Mouse (Mus musculus) embryonic facial prominence, embryonic 12.5 days (tissue): ENCODE measurements at regions not wholly inside any gene's neighbourhood (a gene's known extent, or its start where the extent isn't known, plus 50 kb on each side); places are given as distances from the start of the nearest gene placed in this dataset.

Experiments used
- ATAC-seq: fragments of 200-750 bp; cut with Nextera tagmentation; 2 replicates; pipeline ENCODE4 v1.8.0; 2017; ENCODE audit not compliant: insufficient number of reproducible peaks, insufficient read depth, low FRiP score, low TSS enrichment
- H3K27ac ChIP-seq: fragments of 300-500 bp; sonication (generic); 2 replicates; pipeline ENCODE4 v1.5.1; 2016; ENCODE audit warnings: mild to moderate bottlenecking
- H3K27me3 ChIP-seq: fragments of 300-500 bp; sonication (generic); 2 replicates; pipeline ENCODE4 v1.6.1; 2016; ENCODE audit warnings: mild to moderate bottlenecking, moderate library complexity
- H3K36me3 ChIP-seq: fragments of 300-500 bp; sonication (generic); 2 replicates; pipeline ENCODE4 v1.6.1; 2016; ENCODE audit warnings: mild to moderate bottlenecking
- H3K4me1 ChIP-seq: fragments of 300-500 bp; sonication (generic); 2 replicates; pipeline ENCODE4 v1.6.1; 2016
- H3K4me2 ChIP-seq: fragments of 300-500 bp; sonication (generic); replicated peaks from 2 replicates; pipeline ENCODE4 v1.6.1; 2016; ENCODE audit warnings: mild to moderate bottlenecking, moderate library complexity
- H3K4me3 ChIP-seq: fragments of 300-500 bp; sonication (generic); 2 replicates; pipeline ENCODE4 v1.5.1; 2016; ENCODE audit warnings: mild to moderate bottlenecking
- H3K9ac ChIP-seq: fragments of 300-500 bp; sonication (generic); 2 replicates; pipeline ENCODE4 v1.6.1; 2016; ENCODE audit warnings: mild to moderate bottlenecking, moderate library complexity
- H3K9me3 ChIP-seq: fragments of 300-500 bp; sonication (generic); 2 replicates; pipeline ENCODE4 v1.6.1; 2016; ENCODE audit warnings: mild to moderate bottlenecking, moderate library complexity
- WGBS: fragments of 180-500 bp; shearing (Covaris S2); methylation state at CpG from one replicate; pipeline ENCODE4 v1.1.7; 2016; 5-methylcytosine and 5-hydroxymethylcytosine counted together

DNA sequence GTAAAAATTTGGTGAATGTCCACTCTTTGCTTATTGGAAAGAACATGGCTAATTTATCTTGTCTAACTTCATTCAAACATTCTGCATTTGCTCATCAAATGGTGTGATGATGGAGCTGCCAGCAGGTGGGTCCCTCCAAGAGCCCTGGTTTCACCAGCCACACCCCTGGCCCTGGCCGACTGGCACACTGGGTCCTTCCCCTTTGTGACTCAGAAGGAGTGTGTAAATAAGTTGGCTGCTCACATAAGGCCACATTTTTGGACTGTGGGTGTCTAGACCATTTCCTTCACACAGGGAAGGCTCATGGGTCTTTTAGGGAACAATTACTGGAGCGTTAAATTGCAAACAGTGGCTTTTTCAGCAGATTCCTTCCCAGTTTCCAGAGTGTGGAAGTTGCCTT is 68.4 kb upstream of the Cep162 start:
- ATAC-seq: no peak
- Histone ChIP-seq H3K9me3 (no peaks in the 10 kb centered on the region), H3K4me2 (no peak overlapping the region), H3K4me3 (no peak overlapping the region), H3K4me1 (peaks cover 4% of the 10 kb centered on the region; the same call in 1 of the 2 replicates), H3K36me3 (no peaks in the 10 kb centered on the region), H3K9ac (no peak overlapping the region), H3K27ac (no peak overlapping the region), H3K27me3 (no peaks in the 10 kb centered on the region; the same call in 1 of the 2 replicates)
- WGBS: 59% methylated on average over 2 of the region's 2 CpGs

DNA sequence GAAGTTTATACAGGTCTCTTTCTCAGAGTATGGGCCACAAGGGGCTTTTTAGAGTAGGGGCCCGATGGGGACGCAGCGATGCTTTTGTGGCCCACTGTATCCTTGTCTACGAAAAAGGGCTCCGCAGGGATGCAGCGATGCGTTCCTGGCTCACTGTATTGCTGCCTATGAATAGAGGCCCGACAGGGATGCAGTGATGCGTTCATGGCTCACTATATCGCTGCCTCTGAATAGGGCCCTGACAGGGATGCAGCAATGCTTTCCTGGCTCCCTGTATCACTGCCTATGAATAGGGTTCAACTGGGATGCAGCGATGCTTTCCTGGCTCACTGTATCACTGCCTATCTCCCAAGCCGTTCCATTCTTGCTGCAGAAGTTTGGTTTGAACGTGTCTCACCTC is 65.4 kb upstream of the Cep162 start:
- Histone ChIP-seq H3K9me3 (no peaks in the 10 kb centered on the region), H3K27me3 (no peaks in the 10 kb centered on the region; the same call in 1 of the 2 replicates), H3K4me1 (peaks cover 4% of the 10 kb centered on the region; the same call in 1 of the 2 replicates), H3K27ac (no peak overlapping the region), H3K36me3 (no peaks in the 10 kb centered on the region), H3K4me3 (no peak overlapping the region), H3K4me2 (no peak overlapping the region), H3K9ac (no peak overlapping the region)
- WGBS: 90% methylated on average over 13 of the region's 13 CpGs
- ATAC-seq: no peak

DNA sequence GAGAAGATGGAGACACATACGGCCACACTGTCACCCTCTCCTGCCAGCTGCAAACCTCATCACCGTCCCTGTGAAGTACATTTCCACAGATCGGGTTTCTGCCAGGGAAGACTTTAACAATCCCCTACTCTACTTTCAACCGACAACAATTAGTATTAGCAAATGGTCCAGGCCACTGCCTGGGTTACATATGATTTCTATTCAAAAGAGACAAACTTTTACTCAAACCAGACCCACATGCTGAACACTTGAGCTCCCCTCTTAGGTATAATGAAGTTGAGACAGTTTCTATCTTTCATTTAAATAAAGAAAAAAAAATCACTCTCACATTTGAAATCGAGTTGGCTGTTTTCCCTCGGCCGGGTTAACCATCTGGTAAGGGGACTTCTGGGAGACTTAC is 63.4 kb upstream of the Cep162 start:
- WGBS: 32% methylated on average over 7 of the region's 7 CpGs
- Histone ChIP-seq H3K4me2 (no peak overlapping the region), H3K27ac (no peak overlapping the region), H3K27me3 (no peaks in the 10 kb centered on the region; the same call in 1 of the 2 replicates), H3K9me3 (no peaks in the 10 kb centered on the region), H3K4me3 (no peak overlapping the region), H3K36me3 (no peaks in the 10 kb centered on the region), H3K4me1 (peaks cover 4% of the 10 kb centered on the region; the same call in 1 of the 2 replicates), H3K9ac (no peak overlapping the region)
- ATAC-seq: no peak

GRCm38 (mm10) chr9:87310150-87310549 is 54.8 kb upstream of the Cep162 start:
- Histone ChIP-seq H3K9me3 (no peaks in the 10 kb centered on the region), H3K27ac (no peak overlapping the region), H3K36me3 (no peaks in the 10 kb centered on the region), H3K27me3 (no peaks in the 10 kb centered on the region), H3K4me1 (no peaks in the 10 kb centered on the region), H3K9ac (no peak overlapping the region), H3K4me2 (no peak overlapping the region), H3K4me3 (no peak overlapping the region)
- WGBS: 79% methylated on average over 6 of the region's 6 CpGs
- ATAC-seq: no peak
